11 mouse cellular contexts compared by ENCODE assay signal in the genomic region with DNA sequence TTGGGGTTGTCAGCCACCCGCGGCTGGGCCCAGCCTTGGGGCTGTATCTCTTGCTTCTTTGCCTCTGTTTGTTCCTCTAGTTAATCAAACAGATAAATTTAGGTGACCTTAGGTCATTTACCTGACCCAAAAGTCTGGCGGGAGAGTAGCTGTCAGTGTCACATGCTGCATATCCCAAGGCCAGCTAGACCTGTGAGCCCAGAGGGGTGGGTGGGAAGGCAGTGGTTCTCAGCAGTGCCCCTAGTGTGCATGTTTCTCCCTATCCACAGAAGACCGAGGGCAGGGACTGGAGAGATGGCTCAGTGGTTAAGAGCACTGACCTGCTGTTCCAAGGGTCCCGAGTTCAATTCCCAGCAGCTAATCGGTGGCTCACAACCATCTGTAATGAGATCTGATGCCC. TPM values are rescaled to one million over a fixed set of nuclear protein-coding genes. Genes with fewer than 3 reads are reported as not detected.
DNase-seq lines count a peak whose midpoint lies in the region; ATAC-seq and TF ChIP-seq lines count a peak whose summit lies in the region.
"Had no signal": no experiment of that assay in that cellular context is flagged by ENCODE, and none has a peak within 500 bp of the region (broad histone marks: within the 10 kb centered on the region; RNA-seq: fewer than 3 reads in every experiment).

No protein-coding gene starts in this region.

- TF ChIP-seq POLR2A in MEL (IDR thresholded peaks at IDR 0.05; ENCODE audit: control insufficient read depth in 1 of 2, insufficient read depth in 1 of 2, low read depth in 1 of 2, low read length in 2 of 2, poor library complexity in 1 of 2), result no peak

- peaks cover 14% of the 10 kb centered on the region for H3K4me1 ChIP-seq in hindbrain, embryonic 15.5 days (replicated peaks)
- peaks cover 14% of the 10 kb centered on the region for H3K4me1 ChIP-seq in hindbrain, embryonic 10.5 days (replicated peaks)
- peaks cover 0 to 15% of the 10 kb centered on the region in 2 experiments; a peak in 2 of 4 replicates for H3K4me1 ChIP-seq in MEL (ENCODE audit: control insufficient read depth in 1 of 2, insufficient read depth in 2 of 2, low read length in 2 of 2)
- H3K4me1 ChIP-seq in liver, embryonic 13.5 days (replicated peaks), result peaks cover 34% of the 10 kb centered on the region

- no peak for ATAC-seq in hindbrain, embryonic 15.5 days (ENCODE audit: low FRiP score, low read depth)
- no peak for ATAC-seq in liver, embryonic 13.5 days (ENCODE audit: low read depth)

- peak in 2 of 3 experiments; percentile 9 to 15; a peak in 2 of 6 replicates for TF ChIP-seq CTCF in MEL (IDR thresholded peaks at IDR 0.05 in 2 of 3, conservative IDR thresholded peaks at IDR 0.05 in 1 of 3; ENCODE audit: control insufficient read depth in 1 of 3, insufficient read depth in 1 of 3, low read depth in 2 of 3, low read length in 3 of 3, poor library complexity in 1 of 3, severe bottlenecking in 1 of 3)

- no peak overlapping the region for H3K4me3 ChIP-seq in hindbrain, embryonic 15.5 days
- H3K4me3 ChIP-seq in hindbrain, embryonic 10.5 days, result no peak overlapping the region
- no peak overlapping the region for H3K4me3 ChIP-seq in MEL (ENCODE audit: control insufficient read depth in 1 of 2, insufficient read depth in 1 of 2, low read depth in 2 of 2, low read length in 2 of 2)
- H3K4me3 ChIP-seq in liver, embryonic 13.5 days (replicated peaks), result 0 out of 2 replicates have a peak overlapping the region, but pooled peaks have one; percentile 1
- H3K4me3 ChIP-seq: embryonic facial prominence, embryonic 15.5 days had no signal

- H3K9ac ChIP-seq in hindbrain, embryonic 15.5 days, result no peak overlapping the region
- H3K9ac ChIP-seq in MEL (ENCODE audit: control insufficient read depth, low read depth, low read length, poor library complexity, severe bottlenecking), result no peak overlapping the region
- no peak overlapping the region for H3K9ac ChIP-seq in liver, embryonic 13.5 days
- H3K9ac ChIP-seq: embryonic facial prominence, embryonic 15.5 days had no signal

- H3K79me2 ChIP-seq in MEL (ENCODE audit: control insufficient read depth, insufficient read depth, low read length, poor library complexity), result peaks cover 3% of the 10 kb centered on the region; the same call in 1 of the 2 replicates

- H3K36me3 ChIP-seq in hindbrain, embryonic 15.5 days, result no peaks in the 10 kb centered on the region
- H3K36me3 ChIP-seq in hindbrain, embryonic 10.5 days, result no peaks in the 10 kb centered on the region
- H3K36me3 ChIP-seq in MEL (ENCODE audit: control insufficient read depth in 1 of 2, insufficient read depth in 2 of 2, low read length in 2 of 2), result peaks cover 0 to 11% of the 10 kb centered on the region in 2 experiments; a peak in 3 of 4 replicates
- no peaks in the 10 kb centered on the region for H3K36me3 ChIP-seq in liver, embryonic 13.5 days

- WGBS in hindbrain, embryonic 15.5 days, result 88% methylated on average over 6 of the region's 6 CpGs
- WGBS in hindbrain, embryonic 10.5 days, result 75% methylated on average over 6 of the region's 6 CpGs
- 56% methylated on average over 6 of the region's 6 CpGs for WGBS in liver, embryonic 13.5 days (ENCODE audit: insufficient replicate concordance)

- DNase-seq in hindbrain, embryonic 10.5 days (ENCODE audit: low spot score), result no peak
- DNase-seq in 3134 (ENCODE audit: extremely low read depth, insufficient read length, low spot score), result peak; percentile 36
- DNase-seq in MEL (ENCODE audit: low read depth, low spot score), result peak; percentile 30
- DNase-seq in liver, embryonic 13.5 days, result no peak
- DNase-seq in gastrocnemius, adult 18-20 months (ENCODE audit: low spot score), result no peak
- no peak for DNase-seq in cerebellum, adult 8-10 months
- DNase-seq in kidney, postnatal 25 days, result no peak
- DNase-seq: gastrocnemius, postnatal 10 days had no signal

- H3K27me3 ChIP-seq in hindbrain, embryonic 15.5 days, result no peaks in the 10 kb centered on the region
- H3K27me3 ChIP-seq in hindbrain, embryonic 10.5 days (ENCODE audit: insufficient read depth, poor library complexity, severe bottlenecking), result no peaks in the 10 kb centered on the region
- no peaks in the 10 kb centered on the region for H3K27me3 ChIP-seq in MEL (ENCODE audit: control insufficient read depth in 1 of 2, insufficient read depth in 2 of 2, low read length in 2 of 2)
- no peaks in the 10 kb centered on the region for H3K27me3 ChIP-seq in liver, embryonic 13.5 days
- H3K27me3 ChIP-seq: embryonic facial prominence, embryonic 15.5 days had no signal

- TF ChIP-seq RAD21 in MEL (IDR thresholded peaks at IDR 0.05; ENCODE audit: low read depth, low read length), result no peak

- TF ChIP-seq EP300 in MEL (IDR thresholded peaks at IDR 0.05; ENCODE audit: low read depth in 1 of 2, low read length in 2 of 2), result no peak

- no peak overlapping the region for H3K27ac ChIP-seq in hindbrain, embryonic 15.5 days (replicated peaks)
- H3K27ac ChIP-seq in hindbrain, embryonic 10.5 days, result no peak overlapping the region
- no peak overlapping the region for H3K27ac ChIP-seq in MEL (ENCODE audit: control insufficient read depth, low read depth, low read length)
- H3K27ac ChIP-seq in liver, embryonic 13.5 days, result no peak overlapping the region
- H3K27ac ChIP-seq: embryonic facial prominence, embryonic 15.5 days; macrophage had no signal

- peak overlapping the region; percentile 1; the same call in 1 of the 2 replicates for H3K4me2 ChIP-seq in hindbrain, embryonic 15.5 days
- peak overlapping the region; percentile 92; the same call in 1 of the 2 replicates for H3K4me2 ChIP-seq in liver, embryonic 13.5 days

- H3K9me3 ChIP-seq in hindbrain, embryonic 15.5 days, result no peaks in the 10 kb centered on the region
- H3K9me3 ChIP-seq in hindbrain, embryonic 10.5 days, result no peaks in the 10 kb centered on the region
- H3K9me3 ChIP-seq in MEL (replicated peaks; ENCODE audit: insufficient read depth, low read length), result no peaks in the 10 kb centered on the region
- H3K9me3 ChIP-seq in liver, embryonic 13.5 days (replicated peaks), result no peaks in the 10 kb centered on the region
- H3K9me3 ChIP-seq: embryonic facial prominence, embryonic 15.5 days had no signal

TF ChIP-seq in MEL, 35 proteins besides CTCF, POLR2A, EP300 and RAD21:
- TF ChIP-seq TBP (IDR thresholded peaks at IDR 0.05; ENCODE audit: low read depth, low read length), result 0 out of 2 replicates have a peak, but pooled peaks have one; percentile 41
- TF ChIP-seq ETS1 (IDR thresholded peaks at IDR 0.05; ENCODE audit: low read depth, low read length), result no peak

RNA-seq across cellular contexts. Expression of a gene that starts 2.4 kb away (rescaled TPM):
- 26.7 and 30.4 TPM in 2 replicates for polyA plus RNA-seq in hindbrain, embryonic 15.5 days (2015; fragmentation: Nextera tagmentation; extraction: Ambion mirVana)
- 38.3 and 41.9 TPM in 2 replicates for polyA plus RNA-seq in hindbrain, embryonic 10.5 days (2016; fragmentation: Nextera tagmentation; extraction: Ambion mirVana)
- 17.8 and 18.0 TPM in 2 replicates for total RNA-seq in MEL (2012; rRNA removed)
- 10 to 100 TPM in 1 of 2 experiments, not detected in 1; 72.6 TPM for polyA plus RNA-seq in MEL (2012; ENCODE audit: insufficient read depth in 1 of 2, insufficient read length in 2 of 2, low read depth in 1 of 2, low replicate concordance in 2 of 2, missing spikeins in 1 of 2)
- polyA plus RNA-seq in liver, embryonic 13.5 days (2015; fragmentation: Nextera tagmentation; extraction: Ambion mirVana), result 40.4 and 46.6 TPM in 2 replicates
- total RNA-seq in gastrocnemius, adult 18-20 months (2021), result 1 to 10 TPM; 8.5 to 8.9 TPM

Comparison
In these comparisons a context has a peak if more than half of its experiments do, and no peak if none do; other contexts are left out.
1. DNase-seq: peak in 3134 (single experiment) and MEL (single experiment); none in hindbrain, embryonic 10.5 days (single experiment), liver, embryonic 13.5 days (single experiment), gastrocnemius, adult 18-20 months (single experiment), cerebellum, adult 8-10 months (single experiment) and kidney, postnatal 25 days (0 of 2).